Mouse (Mus musculus): ENCODE data around the gene Spib.

The Spib gene

GRCm38 (mm10) chr7:44531946-44532732 lies at the start of gene Spib:
Gene Spib (minus strand): TSS chr7:44532071.
- no peak for DNase-seq (ENCODE audit: low spot score)

- DNase-seq (ENCODE audit: low spot score): no peak
These were observed 49.8 kb upstream of the Spib start for GRCm38 (mm10) chr7:44581637-44582036.

- no peak for DNase-seq (ENCODE audit: low spot score)
These were observed 44.5 kb upstream of the Spib start for GRCm38 (mm10) chr7:44576333-44576844.

- no peak for DNase-seq (ENCODE audit: low spot score)
These were observed 41.1 kb upstream of the Spib start for GRCm38 (mm10) chr7:44572956-44573484.

- DNase-seq (ENCODE audit: low spot score): no peak
These were observed 40.4 kb upstream of the Spib start, which contains the start of gene Napsa for GRCm38 (mm10) chr7:44572213-44572701. Gene Napsa (plus strand): TSS chr7:44572380.

- DNase-seq (ENCODE audit: low spot score): no peak
These were observed 39.9 kb upstream of the Spib start for GRCm38 (mm10) chr7:44571811-44572210.

- no peak for DNase-seq (ENCODE audit: low spot score)
These were observed 39.1 kb upstream of the Spib start for GRCm38 (mm10) chr7:44570989-44571388.

- no peak for DNase-seq (ENCODE audit: low spot score)
These were observed 36.9 kb upstream of the Spib start for GRCm38 (mm10) chr7:44568803-44569202.

GRCm38 (mm10) chr7:44565414-44565813 lies 33.5 kb upstream of the Spib start:
- DNase-seq (ENCODE audit: low spot score): no peak

GRCm38 (mm10) chr7:44564486-44564885 lies 32.6 kb upstream of the Spib start:
- no peak for DNase-seq (ENCODE audit: low spot score)

GRCm38 (mm10) chr7:44563284-44563683 lies 31.4 kb upstream of the Spib start:
- no peak for DNase-seq (ENCODE audit: low spot score)

- peak; percentile 68 for DNase-seq (ENCODE audit: low spot score)
These were observed 28.8 kb upstream of the Spib start for GRCm38 (mm10) chr7:44560435-44561400.

- DNase-seq (ENCODE audit: low spot score): no peak
These were observed 25.8 kb upstream of the Spib start for GRCm38 (mm10) chr7:44557629-44558028.

- peak; percentile 96 for DNase-seq (ENCODE audit: low spot score)
These were observed 22.0 kb upstream of the Spib start, which contains the start of gene Nr1h2 for GRCm38 (mm10) chr7:44553826-44554225. Gene Nr1h2 (minus strand): TSS chr7:44553951.

GRCm38 (mm10) chr7:44553196-44553764 lies 21.4 kb upstream of the Spib start:
- DNase-seq (ENCODE audit: low spot score): peak; percentile 79

GRCm38 (mm10) chr7:44552141-44552908 lies 20.5 kb upstream of the Spib start:
- no peak for DNase-seq (ENCODE audit: low spot score)

- no peak for DNase-seq (ENCODE audit: low spot score)
These were observed 19.9 kb upstream of the Spib start for GRCm38 (mm10) chr7:44551731-44552130.

- DNase-seq (ENCODE audit: low spot score): no peak
These were observed 19.4 kb upstream of the Spib start for GRCm38 (mm10) chr7:44551301-44551700.

- DNase-seq (ENCODE audit: low spot score): no peak
These were observed 18.5 kb upstream of the Spib start for GRCm38 (mm10) chr7:44550409-44550678.

GRCm38 (mm10) chr7:44549621-44550408 lies 17.9 kb upstream of the Spib start:
- no peak for DNase-seq (ENCODE audit: low spot score)
